Mouse (Mus musculus): ENCODE measurements around the gene Cd96.

GRCm38 (mm10) chr16:46022958-46023491 is 97.0 kb downstream of the Cd96 start:
- TF ChIP-seq CTCF (conservative IDR thresholded peaks at IDR 0.05; ENCODE audit: low read length) (no peak), POU5F1 (IDR thresholded peaks at IDR 0.05; ENCODE audit: borderline replicate concordance, low read length) (no peak), NANOG (IDR thresholded peaks at IDR 0.05; ENCODE audit: borderline replicate concordance, low read length) (no peak)
